Mouse (Mus musculus) E14TG2a.4 (cell line): ENCODE measurements around the gene Ncam1.

Source experiments
- CTCF ChIP-seq: conservative IDR thresholded peaks from 2 replicates; pipeline ENCODE4 v1.5.1; 2014; ENCODE audit warnings: low read length
- NANOG ChIP-seq: IDR thresholded peaks from 2 replicates; pipeline ENCODE4 v1.6.1; 2014; ENCODE audit warnings: borderline replicate concordance, low read length, mixed read lengths
- POU5F1 ChIP-seq: IDR thresholded peaks from 2 replicates; pipeline ENCODE4 v1.6.1; 2014; ENCODE audit warnings: low read length, borderline replicate concordance

- TF ChIP-seq CTCF (no peak), POU5F1 (no peak), NANOG (no peak)
Measured at GRCm38 (mm10) chr9:49797821-49798571, 729 bp downstream of the Ncam1 start.
